Mouse (Mus musculus) intestine, postnatal 0 days (tissue): ENCODE results near the gene Teddm2. TPM values are rescaled to one million over a fixed set of nuclear protein-coding genes. Genes with fewer than 3 reads are reported as not detected.

Experiments used
- ATAC-seq: fragments of 200-750 bp; cut with Nextera tagmentation; 2 replicates; pipeline ENCODE4 v1.8.0; 2017; ENCODE audit warnings: mild to moderate bottlenecking, moderate TSS enrichment, moderate library complexity
- H3K27ac ChIP-seq: fragments of 300-500 bp; sonication (generic); 2 replicates; pipeline ENCODE4 v1.5.1; 2014; ENCODE audit warnings: mild to moderate bottlenecking, low read depth, low read length, moderate library complexity
- H3K27me3 ChIP-seq: fragments of 300-500 bp; sonication (generic); replicated peaks from 2 replicates; pipeline ENCODE4 v1.6.1; 2014; ENCODE audit warnings: low read length, mixed read lengths; ENCODE audit not compliant: control insufficient read depth, insufficient read depth
- H3K36me3 ChIP-seq: fragments of 300-500 bp; sonication (generic); 2 replicates; pipeline ENCODE4 v1.6.1; 2014; ENCODE audit warnings: mild to moderate bottlenecking, moderate library complexity; ENCODE audit not compliant: control insufficient read depth, insufficient read depth
- H3K4me1 ChIP-seq: fragments of 300-500 bp; sonication (generic); replicated peaks from 2 replicates; pipeline ENCODE4 v1.6.1; 2014; ENCODE audit warnings: antibody characterized with exemption, low read length, mixed read lengths; ENCODE audit not compliant: control insufficient read depth, insufficient read depth
- H3K4me2 ChIP-seq: fragments of 300-500 bp; sonication (generic); replicated peaks from 2 replicates; pipeline ENCODE4 v1.6.1; 2014; ENCODE audit warnings: low read depth, mild to moderate bottlenecking, moderate library complexity
- H3K4me3 ChIP-seq: fragments of 300-500 bp; sonication (generic); 2 replicates; pipeline ENCODE4 v1.5.1; 2014; ENCODE audit warnings: low read depth, low read length
- H3K9ac ChIP-seq: fragments of 300-500 bp; sonication (generic); 2 replicates; pipeline ENCODE4 v1.6.1; 2014; ENCODE audit warnings: mild to moderate bottlenecking, low read depth, low read length
- H3K9me3 ChIP-seq: fragments of 300-500 bp; sonication (generic); 2 replicates; pipeline ENCODE4 v1.6.1; 2016; ENCODE audit warnings: mixed run types; ENCODE audit not compliant: control insufficient read depth
- CTCF ChIP-seq: sonication (generic); IDR thresholded peaks from 2 replicates; pipeline ENCODE4 v1.5.1; 2016; ENCODE audit warnings: low read depth, mild to moderate bottlenecking, control low read depth, antibody characterized with exemption, moderate library complexity
- WGBS: fragments of 180-500 bp; shearing (Covaris S2); extraction: QIAGEN DNeasy Blood & Tissue Kit; methylation state at CpG from one replicate; pipeline ENCODE4 v1.1.7; 2014; 5-methylcytosine and 5-hydroxymethylcytosine counted together
- polyA plus RNA-seq: library from polyadenylated mRNA; unstranded; fragments of >200 nt; fragmentation: Nextera tagmentation; extraction: Ambion mirVana; gene quantifications from 2 replicates; pipeline ENCODE4 v1.2.1, GENCODE M21; 2015

The Teddm2 gene
- polyA plus RNA-seq, result 0.18 and 0.27 TPM in 2 replicates

- peak within 1 kb of the TSS; percentile 93 for H3K27ac ChIP-seq
- no peaks in the 10 kb centered on the region for H3K9me3 ChIP-seq
- TF ChIP-seq CTCF, result peak; percentile 3; the same call in 1 of the 2 replicates
- H3K4me2 ChIP-seq, result peak within 1 kb of the TSS; percentile 91
- peak within 1 kb of the TSS; percentile 86 for H3K9ac ChIP-seq
- WGBS, result under 1% methylated on average over 49 of the region's 51 CpGs
- H3K4me1 ChIP-seq, result no peaks in the 10 kb centered on the region
- peaks cover 19% of the 10 kb centered on the region for H3K36me3 ChIP-seq
- peak; percentile 96 for ATAC-seq
- H3K27me3 ChIP-seq, result no peaks in the 10 kb centered on the region
- H3K4me3 ChIP-seq, result peak within 1 kb of the TSS; percentile 81
Observed at GRCm38 (mm10) chr1:153899731-153900380, at the start of gene Teddm2, which contains the start of gene Glul. TSS of gene Teddm2 (minus strand) at chr1:153900228. TSS of gene Glul (plus strand) at chr1:153899944.

DNA sequence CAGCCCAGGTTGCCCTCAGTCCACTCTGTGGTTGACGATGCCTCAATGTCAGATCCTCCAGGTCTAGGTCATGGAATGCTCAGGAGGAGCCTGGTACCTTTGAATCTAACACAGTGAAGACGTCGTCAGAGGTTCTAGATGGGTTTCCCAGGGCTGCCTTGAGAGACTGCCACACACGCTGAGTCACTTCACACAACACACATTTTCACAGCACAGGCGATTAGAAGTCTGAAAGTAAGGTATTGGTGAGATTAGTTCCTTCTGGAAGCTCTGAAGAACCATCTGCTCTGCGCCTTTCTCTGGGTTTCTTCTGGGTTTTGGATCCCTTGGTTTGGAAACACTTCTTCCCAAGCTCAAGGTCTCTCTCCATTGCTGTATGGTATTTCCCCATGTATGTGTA is 47.8 kb upstream of the Teddm2 start:
- no peak for TF ChIP-seq CTCF
- Histone ChIP-seq H3K36me3 (no peaks in the 10 kb centered on the region), H3K4me2 (no peak overlapping the region), H3K9ac (no peak overlapping the region), H3K27ac (no peak overlapping the region), H3K4me3 (no peak overlapping the region), H3K4me1 (no peaks in the 10 kb centered on the region), H3K27me3 (no peaks in the 10 kb centered on the region), H3K9me3 (no peaks in the 10 kb centered on the region)
- ATAC-seq, result no peak
- 90% methylated on average over 6 of the region's 6 CpGs for WGBS

GRCm38 (mm10) chr1:153946971-153947370 is 46.9 kb upstream of the Teddm2 start:
- no peak for TF ChIP-seq CTCF
- Histone ChIP-seq H3K4me2 (no peak overlapping the region), H3K4me3 (no peak overlapping the region), H3K4me1 (no peaks in the 10 kb centered on the region), H3K36me3 (no peaks in the 10 kb centered on the region), H3K9me3 (no peaks in the 10 kb centered on the region), H3K9ac (no peak overlapping the region), H3K27ac (no peak overlapping the region), H3K27me3 (no peaks in the 10 kb centered on the region)
- WGBS, result 53% methylated on average over 7 of the region's 7 CpGs
- no peak for ATAC-seq

DNA sequence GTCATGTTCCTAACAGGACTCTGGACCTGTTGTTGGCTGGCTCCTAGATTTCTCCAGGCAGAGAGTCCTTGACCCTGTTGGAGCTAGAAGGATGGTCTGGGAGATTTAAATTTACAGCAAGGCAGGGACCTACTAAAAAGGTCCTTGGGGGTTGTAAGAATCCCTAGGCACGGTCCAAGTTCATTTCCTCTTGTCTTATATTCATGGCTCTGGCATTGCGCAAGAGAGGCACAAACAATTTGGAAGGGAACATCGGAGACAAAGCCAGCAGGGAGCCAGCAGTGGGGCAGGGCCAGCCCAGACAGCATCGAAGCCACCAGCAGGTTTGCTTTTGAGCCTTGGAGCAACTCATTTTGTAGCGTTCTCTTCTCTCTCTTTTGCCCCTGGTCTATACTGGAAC is 45.2 kb upstream of the Teddm2 start:
- H3K4me2 ChIP-seq, result no peak overlapping the region
- 72% methylated on average over 5 of the region's 5 CpGs for WGBS
- no peak for TF ChIP-seq CTCF
- no peaks in the 10 kb centered on the region for H3K9me3 ChIP-seq
- no peaks in the 10 kb centered on the region for H3K4me1 ChIP-seq
- no peaks in the 10 kb centered on the region for H3K27me3 ChIP-seq
- H3K9ac ChIP-seq, result no peak overlapping the region
- no peak for ATAC-seq
- no peak overlapping the region for H3K27ac ChIP-seq
- H3K36me3 ChIP-seq, result no peaks in the 10 kb centered on the region
- H3K4me3 ChIP-seq, result no peak overlapping the region

DNA sequence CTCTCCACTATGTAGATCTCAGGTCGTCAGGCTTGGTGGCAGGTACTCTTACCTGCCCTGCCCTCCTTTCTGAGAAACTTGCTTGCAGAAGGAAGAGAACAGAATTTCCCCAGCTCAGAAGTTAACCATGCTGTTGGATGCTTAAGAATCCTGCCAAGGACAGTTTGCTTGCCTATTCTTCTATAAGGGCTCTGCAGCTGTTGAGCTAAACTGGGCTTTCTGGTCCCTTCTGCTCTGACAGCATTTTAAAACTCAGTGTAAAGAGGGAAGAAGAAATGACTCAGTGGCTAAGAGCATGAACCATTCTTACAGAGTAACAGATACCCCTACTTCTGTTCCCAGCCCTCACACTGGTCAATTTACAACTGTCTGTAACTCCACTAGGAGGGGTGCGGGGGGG is 41.0 kb upstream of the Teddm2 start:
- no peak overlapping the region for H3K9ac ChIP-seq
- no peak overlapping the region for H3K4me2 ChIP-seq
- no peak for ATAC-seq
- no peak overlapping the region for H3K27ac ChIP-seq
- H3K27me3 ChIP-seq, result no peaks in the 10 kb centered on the region
- TF ChIP-seq CTCF, result no peak
- H3K4me1 ChIP-seq, result no peaks in the 10 kb centered on the region
- 86% methylated on average over 2 of the region's 2 CpGs for WGBS
- H3K9me3 ChIP-seq, result no peaks in the 10 kb centered on the region
- H3K36me3 ChIP-seq, result no peaks in the 10 kb centered on the region
- no peak overlapping the region for H3K4me3 ChIP-seq

DNA sequence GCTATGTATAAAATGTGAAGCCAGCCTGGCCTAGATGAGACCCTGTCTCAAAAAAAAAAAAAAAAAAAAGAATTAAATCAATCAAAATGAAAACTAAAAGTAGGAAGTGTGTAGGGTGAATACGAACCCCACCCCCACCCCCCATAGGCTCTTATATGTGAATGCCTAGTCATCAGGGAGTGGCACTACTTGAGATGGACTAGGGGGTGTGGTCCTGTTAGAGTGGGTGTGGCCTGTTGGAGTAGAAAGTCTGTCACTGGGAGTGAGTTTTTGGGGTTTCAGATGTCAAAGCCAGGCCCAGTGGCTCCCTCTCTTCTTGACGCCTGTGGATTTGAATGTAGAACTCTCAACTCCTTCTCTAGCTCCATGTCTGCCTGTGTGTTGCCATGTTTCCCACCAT is 37.0 kb upstream of the Teddm2 start:
- Histone ChIP-seq H3K36me3 (no peaks in the 10 kb centered on the region), H3K27ac (no peak overlapping the region), H3K27me3 (no peaks in the 10 kb centered on the region), H3K4me3 (no peak overlapping the region), H3K9ac (no peak overlapping the region), H3K9me3 (no peaks in the 10 kb centered on the region), H3K4me1 (no peaks in the 10 kb centered on the region), H3K4me2 (no peak overlapping the region)
- 94% methylated on average over 2 of the region's 2 CpGs for WGBS
- TF ChIP-seq CTCF, result no peak
- ATAC-seq, result no peak
